Mouse (Mus musculus) kidney, adult 2 months (tissue): ENCODE results near the gene Nptxr.

ENCODE experiments used
- CTCF ChIP-seq: fragments of 200-500 bp; conservative IDR thresholded peaks from 2 replicates; pipeline ENCODE4 v1.5.1; 2011; ENCODE audit warnings: low read depth, mild to moderate bottlenecking, control low read depth, low read length, moderate library complexity, mixed read lengths; ENCODE audit not compliant: insufficient read depth, insufficient read length
- POLR2A ChIP-seq: fragments of 200-500 bp; IDR thresholded peaks from one replicate; pipeline ENCODE4 v1.6.1; 2011; ENCODE audit warnings: low read depth, low read length, control low read depth

GRCm38 (mm10) chr15:79797680-79798079 lies 6.9 kb downstream of the Nptxr start:
- no peak for TF ChIP-seq CTCF
- no peak for TF ChIP-seq POLR2A
